Mouse (Mus musculus) kidney, postnatal 25 days (tissue): Measurements from ENCODE around the gene Olfr820.
"Not testable (repeated sequence)": the region's sequence is repeated elsewhere in the genome, so short reads cannot be mapped to it uniquely, and the experiment has no call there.

Source experiments
- DNase-seq, 2 experiments: peaks; one replicate each; pipeline ENCODE4 v3.0.0; 2021; ENCODE audit warnings: mixed read lengths in 2 of 2

Olfr820 gene

GRCm38 (mm10) chr10:130012321-130012720 lies at the start of gene Olfr820:
Olfr820 (plus strand) TSS chr10:130012621.
- DNase-seq = no peak

DNA sequence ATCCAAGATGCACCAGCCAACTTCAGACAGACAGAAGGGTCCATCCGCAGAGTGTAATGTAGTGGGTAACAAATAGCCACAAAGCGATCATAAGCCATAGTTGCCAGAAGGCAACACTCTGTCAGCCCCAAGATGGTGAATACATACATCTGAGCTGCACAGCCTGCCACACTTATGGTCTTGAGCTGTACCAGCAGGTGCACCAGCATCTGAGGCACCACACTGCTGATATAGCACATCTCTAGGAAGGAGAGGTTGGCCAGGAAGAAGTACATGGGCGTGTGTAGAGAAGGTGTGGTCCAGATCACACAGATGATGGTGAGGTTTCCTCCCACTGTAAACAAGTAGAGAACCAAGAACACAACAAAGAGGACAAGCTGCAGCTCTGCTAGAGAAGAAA lies 46.2 kb upstream of the Olfr820 start:
- not testable (repeated sequence) for DNase-seq

- DNase-seq = not testable (repeated sequence)
These were observed 45.3 kb upstream of the Olfr820 start, which contains the start of gene Olfr819 for GRCm38 (mm10) chr10:129967166-129967565. Olfr819 (minus strand) TSS chr10:129967266.

DNA sequence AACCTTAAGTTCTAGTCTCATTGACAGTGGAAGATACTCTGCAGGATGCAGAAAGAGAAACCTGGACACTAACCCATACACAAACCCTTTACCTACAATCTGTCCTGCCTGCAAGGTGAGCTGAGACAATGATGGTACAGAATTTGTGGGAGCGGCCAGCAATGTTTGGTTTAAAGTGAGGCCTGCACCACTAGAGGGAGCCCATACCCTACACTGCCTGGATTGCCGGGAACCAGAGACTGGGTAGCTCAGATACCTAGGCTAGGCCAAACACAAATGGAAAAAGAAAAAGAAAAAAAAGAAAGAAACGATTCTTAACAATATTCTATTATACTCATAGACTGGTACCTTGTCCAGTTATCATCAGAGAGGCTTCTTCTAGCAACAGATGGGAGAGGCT lies 39.4 kb upstream of the Olfr820 start:
- not testable (repeated sequence) for DNase-seq

DNA sequence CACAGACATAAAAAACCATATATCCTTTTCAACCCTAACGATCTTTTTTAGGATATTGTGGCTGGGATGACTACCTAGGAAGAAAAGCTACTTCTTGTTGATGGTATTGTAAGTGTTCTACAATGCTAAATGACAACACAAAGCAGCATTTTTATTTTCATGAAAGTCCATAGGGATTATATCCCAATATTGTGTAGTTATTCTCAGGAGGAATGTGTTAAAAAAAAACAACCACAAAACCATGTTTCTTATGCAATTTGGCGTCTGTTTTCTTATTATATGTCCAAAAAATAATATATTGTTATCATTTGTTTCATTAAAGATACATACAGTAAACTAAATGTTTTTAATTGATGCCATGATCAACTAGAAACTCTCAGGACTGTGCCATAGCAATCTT lies 36.4 kb upstream of the Olfr820 start, which contains the start of gene Olfr247:
Gene Olfr247 (minus strand): TSS at position 101 of the 400 bp plus-strand sequence.
- DNase-seq = not testable (repeated sequence)

- not testable (repeated sequence) for DNase-seq
These were observed 30.6 kb upstream of the Olfr820 start for GRCm38 (mm10) chr10:129981867-129982266.

DNA sequence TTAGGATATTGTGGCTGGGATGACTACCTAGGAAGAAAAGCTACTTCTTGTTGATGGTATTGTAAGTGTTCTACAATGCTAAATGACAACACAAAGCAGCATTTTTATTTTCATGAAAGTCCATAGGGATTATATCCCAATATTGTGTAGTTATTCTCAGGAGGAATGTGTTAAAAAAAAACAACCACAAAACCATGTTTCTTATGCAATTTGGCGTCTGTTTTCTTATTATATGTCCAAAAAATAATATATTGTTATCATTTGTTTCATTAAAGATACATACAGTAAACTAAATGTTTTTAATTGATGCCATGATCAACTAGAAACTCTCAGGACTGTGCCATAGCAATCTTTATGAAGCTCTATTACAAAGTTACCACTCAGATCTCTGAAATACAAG lies 27.5 kb upstream of the Olfr820 start, which contains the start of gene Gm10310:
Gene Gm10310 (minus strand): TSS at position 101 of the 400 bp plus-strand sequence.
- DNase-seq = not testable (repeated sequence)

DNA sequence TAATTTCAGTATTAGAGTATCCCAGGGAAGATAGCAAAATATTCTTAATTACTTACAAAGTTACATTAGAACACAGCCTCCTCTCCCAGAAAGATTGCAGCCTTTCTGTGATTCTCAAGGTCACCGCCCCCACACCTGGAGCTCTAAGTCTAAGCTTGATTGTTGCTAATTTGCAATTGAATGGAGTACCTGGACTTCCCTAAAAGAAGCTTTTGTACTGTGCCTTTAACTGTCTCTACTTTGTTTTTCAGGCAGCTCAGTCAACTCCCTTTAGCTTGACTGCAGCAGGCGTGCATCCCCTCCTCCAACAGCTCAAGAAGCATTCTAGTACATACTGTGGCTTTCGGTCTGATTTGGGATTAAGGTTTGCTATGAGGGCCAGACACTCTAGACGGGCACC lies 8.3 kb upstream of the Olfr820 start:
- not testable (repeated sequence) for DNase-seq

- DNase-seq = not testable (repeated sequence)
These were observed 7.1 kb upstream of the Olfr820 start for GRCm38 (mm10) chr10:130005366-130005765.

GRCm38 (mm10) chr10:130030048-130030447 lies 17.6 kb downstream of the Olfr820 start, which contains the start of gene Olfr821:
Olfr821 (plus strand) TSS chr10:130030348.
- no peak for DNase-seq

- no peak for DNase-seq
These were observed 24.7 kb downstream of the Olfr820 start for GRCm38 (mm10) chr10:130037096-130037495.
